Mouse (Mus musculus) kidney, embryonic 14.5 days (tissue): ENCODE data around the gene Stau1. TPM values are rescaled to one million over a fixed set of nuclear protein-coding genes. Genes with fewer than 3 reads are reported as not detected.

Experiments
- ATAC-seq: fragments of 200-750 bp; cut with Nextera tagmentation; 2 replicates; pipeline ENCODE4 v1.8.0; 2017; ENCODE audit warnings: moderate number of reproducible peaks, mild to moderate bottlenecking, moderate TSS enrichment, moderate library complexity; ENCODE audit not compliant: low FRiP score, low TSS enrichment
- H3K27ac ChIP-seq: fragments of 300-500 bp; sonication (generic); 2 replicates; pipeline ENCODE4 v1.5.1; 2014; ENCODE audit warnings: low read depth, mild to moderate bottlenecking, low read length, moderate library complexity, mixed read lengths
- H3K27me3 ChIP-seq: fragments of 300-500 bp; sonication (generic); 2 replicates; pipeline ENCODE4 v1.6.1; 2014; ENCODE audit warnings: mild to moderate bottlenecking, low read length; ENCODE audit not compliant: control insufficient read depth, insufficient read depth
- H3K36me3 ChIP-seq: fragments of 300-500 bp; sonication (generic); 2 replicates; pipeline ENCODE4 v1.6.1; 2014; ENCODE audit warnings: low read length, mixed read lengths; ENCODE audit not compliant: control insufficient read depth, insufficient read depth
- H3K4me1 ChIP-seq: fragments of 300-500 bp; sonication (generic); 2 replicates; pipeline ENCODE4 v1.6.1; 2014; ENCODE audit warnings: low read length, mixed read lengths; ENCODE audit not compliant: control insufficient read depth, insufficient read depth
- H3K4me2 ChIP-seq: fragments of 300-500 bp; sonication (generic); replicated peaks from 2 replicates; pipeline ENCODE4 v1.6.1; 2014; ENCODE audit warnings: low read depth, mild to moderate bottlenecking, low read length
- H3K4me3 ChIP-seq: fragments of 300-500 bp; sonication (generic); 2 replicates; pipeline ENCODE4 v1.5.1; 2014; ENCODE audit warnings: mild to moderate bottlenecking, low read length
- H3K9ac ChIP-seq: fragments of 300-500 bp; sonication (generic); 2 replicates; pipeline ENCODE4 v1.6.1; 2014; ENCODE audit warnings: low read depth, mild to moderate bottlenecking, low read length, moderate library complexity
- H3K9me3 ChIP-seq: fragments of 300-500 bp; sonication (generic); 2 replicates; pipeline ENCODE4 v1.6.1; 2016; ENCODE audit warnings: low read length; ENCODE audit not compliant: control insufficient read depth
- WGBS: fragments of 180-500 bp; shearing (Covaris S2); extraction: QIAGEN DNeasy Blood & Tissue Kit; methylation state at CpG from one replicate; pipeline ENCODE4 v1.1.7; 2014; 5-methylcytosine and 5-hydroxymethylcytosine counted together
- polyA plus RNA-seq: library from polyadenylated mRNA; unstranded; fragments of >200 nt; fragmentation: Nextera tagmentation; extraction: Ambion mirVana; gene quantifications from 2 replicates; pipeline ENCODE4 v1.2.1, GENCODE M21; 2014

The Stau1 gene
- polyA plus RNA-seq, 1 experiment from 2014 or later = 81.7 TPM

DNA sequence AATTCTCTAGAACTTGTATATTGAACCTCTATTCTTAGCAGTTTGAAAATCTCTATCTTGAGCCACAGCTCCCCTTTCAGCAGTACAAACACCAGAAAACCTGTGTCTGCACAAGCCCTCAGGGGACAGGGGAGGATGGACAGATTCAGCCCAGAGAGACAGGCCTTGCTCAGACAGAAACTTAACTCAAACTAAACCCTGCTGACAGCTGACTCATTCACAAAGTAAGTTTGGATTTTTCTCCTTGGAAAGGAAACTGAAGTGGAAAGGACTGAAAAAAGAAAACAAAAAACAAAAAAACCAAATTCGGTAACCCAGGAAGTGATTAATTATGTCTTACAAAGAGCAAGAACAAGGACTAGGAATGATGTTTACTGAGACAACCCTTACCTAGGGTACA lies 22.9 kb downstream of the Stau1 start:
- Histone ChIP-seq H3K4me2 (no peak overlapping the region), H3K36me3 (no peaks in the 10 kb centered on the region), H3K27me3 (no peaks in the 10 kb centered on the region), H3K27ac (no peak overlapping the region), H3K9ac (no peak overlapping the region), H3K4me1 (no peaks in the 10 kb centered on the region), H3K4me3 (no peak overlapping the region), H3K9me3 (no peaks in the 10 kb centered on the region)
- 54% methylated on average over 1 of the region's 1 CpGs for whole genome bisulfite sequencing
- ATAC-seq = no peak

DNA sequence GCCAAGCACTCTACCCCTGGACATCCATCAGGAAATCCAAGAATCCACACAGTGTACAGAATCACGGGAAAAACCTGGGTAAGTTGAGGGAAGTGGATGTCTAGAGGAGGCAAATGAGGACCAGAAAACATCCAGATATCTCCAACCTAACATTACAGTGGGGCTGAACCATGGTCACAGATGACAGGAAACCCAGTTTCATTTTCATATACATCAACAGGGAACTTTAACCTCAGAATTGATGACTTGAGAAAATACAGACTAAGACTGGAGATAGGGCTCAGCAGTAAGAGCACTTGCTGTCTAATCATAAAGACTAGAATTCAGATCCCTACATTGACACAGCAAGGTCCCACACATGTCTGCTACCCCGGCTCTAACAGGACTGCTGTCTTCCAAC lies 31.3 kb downstream of the Stau1 start:
- no peak overlapping the region for H3K27ac ChIP-seq
- no peak for ATAC-seq
- H3K4me1 ChIP-seq = 0 out of 2 replicates have a peak, but pooled peaks cover 10% of the 10 kb centered on the region
- peaks cover 19% of the 10 kb centered on the region; the same call in 1 of the 2 replicates for H3K36me3 ChIP-seq
- no peak overlapping the region for H3K4me2 ChIP-seq
- WGBS = 76% methylated on average over 2 of the region's 2 CpGs
- no peaks in the 10 kb centered on the region for H3K27me3 ChIP-seq
- H3K9ac ChIP-seq = no peak overlapping the region
- H3K4me3 ChIP-seq = no peak overlapping the region
- H3K9me3 ChIP-seq = no peaks in the 10 kb centered on the region

DNA sequence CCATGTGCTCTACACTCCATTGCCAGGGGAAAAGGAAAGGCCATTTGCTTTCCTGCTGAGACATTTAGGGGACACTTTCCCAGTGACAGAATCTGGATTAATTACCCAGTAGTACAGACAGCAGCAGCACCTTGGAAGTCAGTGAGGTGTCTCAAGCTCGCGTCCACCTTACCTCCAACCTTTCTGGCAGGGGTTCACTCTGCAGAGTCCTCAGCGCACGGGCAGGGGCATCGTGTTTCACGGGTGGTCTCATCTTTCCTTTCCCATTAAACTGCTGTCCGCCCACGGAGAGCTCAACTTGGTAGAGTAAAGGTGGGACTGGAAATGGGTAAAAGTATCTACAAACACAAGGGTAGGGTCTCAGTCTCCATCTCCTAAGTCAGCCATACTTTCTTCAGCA lies 32.8 kb downstream of the Stau1 start:
- H3K27me3 ChIP-seq = no peaks in the 10 kb centered on the region
- 0 out of 2 replicates have a peak, but pooled peaks cover 10% of the 10 kb centered on the region for H3K4me1 ChIP-seq
- H3K27ac ChIP-seq = 0 out of 2 replicates have a peak overlapping the region, but pooled peaks have one; percentile 6
- peak; percentile 79 for ATAC-seq
- no peaks in the 10 kb centered on the region for H3K9me3 ChIP-seq
- 21% methylated on average over 8 of the region's 8 CpGs for WGBS
- H3K4me3 ChIP-seq = no peak overlapping the region
- H3K9ac ChIP-seq = no peak overlapping the region
- H3K36me3 ChIP-seq = peaks cover 34% of the 10 kb centered on the region; the same call in 1 of the 2 replicates
- no peak overlapping the region for H3K4me2 ChIP-seq

DNA sequence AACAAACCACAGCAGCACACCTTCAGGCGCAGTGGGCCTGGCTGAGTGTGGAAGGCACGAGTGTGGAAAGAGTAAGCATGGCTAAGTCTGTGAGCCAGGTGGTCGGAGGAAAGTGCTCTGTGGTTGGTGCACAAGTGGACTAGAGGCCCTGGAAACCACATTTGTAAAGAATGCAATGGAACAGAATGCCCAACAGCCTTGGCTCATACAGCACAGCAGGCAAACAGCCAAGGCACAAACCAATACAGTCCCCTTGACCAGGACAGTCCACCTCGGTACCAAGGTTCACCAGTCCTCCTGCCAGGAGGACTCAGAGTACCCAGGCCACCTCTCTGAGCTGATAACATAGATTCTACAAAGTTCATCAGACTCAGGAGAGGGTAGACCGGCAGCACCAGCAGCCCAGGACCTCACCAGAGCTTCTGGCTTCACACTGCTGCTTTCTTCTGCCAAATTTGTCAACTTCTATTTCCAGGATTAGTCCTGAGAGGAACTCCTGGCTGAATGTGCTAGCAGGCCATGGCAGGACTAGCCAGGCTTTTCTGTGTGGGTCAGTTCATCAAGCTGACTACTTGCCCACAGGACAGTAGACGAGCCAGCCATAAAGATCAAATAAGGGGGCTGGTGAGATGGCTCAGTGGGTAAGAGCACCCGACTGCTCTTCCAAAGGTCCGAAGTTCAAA lies 35.3 kb downstream of the Stau1 start:
- no peaks in the 10 kb centered on the region for H3K27me3 ChIP-seq
- WGBS = 88% methylated on average over 7 of the region's 8 CpGs

DNA sequence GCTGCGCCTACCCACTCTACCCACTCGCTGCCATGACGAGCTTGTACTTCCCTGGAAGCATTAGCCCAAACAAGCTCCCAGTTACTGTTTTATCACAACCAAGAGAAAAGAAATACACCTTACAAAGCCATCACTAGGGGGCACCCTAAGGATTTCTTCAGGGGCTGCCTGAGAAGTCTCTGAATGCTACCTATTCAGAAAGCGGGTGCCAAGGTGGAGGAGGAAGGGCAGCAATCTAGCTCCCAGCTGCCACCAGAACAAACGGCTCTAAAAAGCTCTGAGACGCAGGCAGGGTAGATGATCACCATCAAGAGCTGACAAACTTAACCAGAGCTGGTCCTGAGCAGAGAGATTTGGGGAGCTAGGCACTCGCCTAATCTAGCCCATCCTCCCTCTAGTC lies 39.3 kb downstream of the Stau1 start:
- no peak for ATAC-seq
- H3K4me1 ChIP-seq = no peaks in the 10 kb centered on the region
- H3K4me2 ChIP-seq = no peak overlapping the region
- H3K36me3 ChIP-seq = peaks cover 77% of the 10 kb centered on the region
- no peaks in the 10 kb centered on the region for H3K27me3 ChIP-seq
- WGBS = 52% methylated on average over 7 of the region's 7 CpGs
- H3K9ac ChIP-seq = no peak overlapping the region
- H3K4me3 ChIP-seq = no peak overlapping the region
- no peaks in the 10 kb centered on the region for H3K9me3 ChIP-seq
- no peak overlapping the region for H3K27ac ChIP-seq

More for the DNA sequence above, 35.3 kb downstream of the Stau1 start:
- ATAC-seq = no peak
- Histone ChIP-seq H3K4me3 (no peak overlapping the region), H3K36me3 (peaks cover 48% of the 10 kb centered on the region), H3K9ac (no peak overlapping the region), H3K9me3 (no peaks in the 10 kb centered on the region), H3K4me1 (0 out of 2 replicates have a peak, but pooled peaks cover 10% of the 10 kb centered on the region), H3K27ac (no peak overlapping the region), H3K4me2 (no peak overlapping the region)

DNA sequence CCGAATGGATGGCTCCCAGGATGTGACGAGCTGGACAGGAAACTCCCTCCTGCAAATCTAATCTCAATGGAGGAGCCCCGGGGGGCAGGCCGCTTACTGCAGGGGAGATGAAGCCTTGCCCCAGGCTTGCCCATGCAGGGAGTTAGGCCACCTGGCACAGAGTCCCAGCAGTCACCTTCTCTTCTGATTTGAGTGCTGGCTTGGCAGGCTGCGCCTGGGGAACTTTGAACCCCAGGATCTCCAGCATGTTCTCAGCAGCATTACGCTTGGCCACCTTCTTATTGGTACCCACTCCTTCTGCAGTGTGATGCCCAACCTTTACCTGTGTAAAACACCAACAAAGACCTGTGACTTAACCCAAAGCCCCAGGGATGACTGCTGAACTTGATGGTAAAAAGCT lies 43.9 kb downstream of the Stau1 start:
- Histone ChIP-seq H3K4me3 (no peak overlapping the region), H3K9ac (no peak overlapping the region), H3K27me3 (no peaks in the 10 kb centered on the region), H3K9me3 (no peaks in the 10 kb centered on the region), H3K27ac (no peak overlapping the region), H3K4me2 (no peak overlapping the region), H3K4me1 (no peaks in the 10 kb centered on the region), H3K36me3 (peaks cover 91% of the 10 kb centered on the region)
- 83% methylated on average over 6 of the region's 6 CpGs for WGBS
- no peak for ATAC-seq

DNA sequence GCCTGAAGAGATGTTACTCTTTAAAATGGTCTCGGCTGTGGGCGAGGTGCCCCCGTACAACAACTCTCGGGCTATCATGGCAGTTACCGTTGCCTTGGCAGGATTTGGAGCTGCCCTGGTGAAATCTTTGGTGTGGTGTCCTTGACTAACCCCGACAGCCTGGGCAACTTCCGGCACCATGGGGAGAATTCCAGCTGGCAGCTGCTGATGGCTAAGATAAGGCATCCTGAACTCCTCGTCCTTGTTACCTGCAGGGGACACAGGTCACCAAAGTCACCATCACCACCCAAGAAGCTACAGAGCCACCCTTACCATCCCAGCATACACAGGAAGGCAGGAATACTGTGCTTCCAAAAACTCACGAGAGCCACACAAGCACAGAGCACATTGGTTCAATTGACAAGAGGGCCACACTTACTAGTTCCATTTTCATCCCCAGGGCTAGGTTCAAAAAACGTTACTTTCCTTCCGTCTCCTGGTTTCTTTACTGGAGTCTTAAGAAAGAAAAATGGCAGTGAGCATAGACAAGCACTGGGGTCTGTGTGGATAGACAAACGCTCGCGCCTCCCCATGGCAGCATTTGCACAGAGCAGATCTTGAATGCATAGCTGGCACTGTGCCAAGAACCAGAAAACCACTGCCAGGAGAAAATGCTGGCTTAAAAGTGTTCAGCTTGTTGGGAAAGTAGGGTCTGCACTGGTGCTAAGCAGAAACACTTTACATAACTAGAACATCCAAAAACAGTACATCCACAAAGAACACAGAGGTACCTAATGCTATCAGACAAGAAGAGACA lies 45.0 kb downstream of the Stau1 start:
- WGBS = 81% methylated on average over 14 of the region's 14 CpGs

DNA sequence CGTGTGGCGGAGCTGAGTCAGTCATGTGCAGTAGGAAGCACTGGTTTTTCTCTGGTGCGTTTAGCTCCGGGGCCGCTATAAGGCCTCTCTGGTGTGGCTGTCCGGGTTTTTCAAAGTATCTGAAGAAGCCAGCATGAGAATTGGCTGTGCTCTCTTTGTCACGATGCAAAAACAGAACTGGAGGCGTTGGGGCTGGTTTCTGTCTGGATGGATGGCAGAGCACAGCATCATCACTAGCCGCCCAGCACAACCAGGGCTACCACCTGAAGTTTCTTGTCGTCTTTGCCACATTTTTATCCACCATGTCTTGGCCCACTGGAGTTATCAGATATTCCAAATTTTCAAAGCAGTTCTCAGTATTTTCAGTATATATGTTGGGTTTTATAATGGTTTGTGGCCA lies 47.2 kb downstream of the Stau1 start:
- peaks cover 96% of the 10 kb centered on the region for H3K36me3 ChIP-seq
- no peak overlapping the region for H3K4me2 ChIP-seq
- no peak overlapping the region for H3K9ac ChIP-seq
- H3K9me3 ChIP-seq = no peaks in the 10 kb centered on the region
- no peak overlapping the region for H3K4me3 ChIP-seq
- H3K4me1 ChIP-seq = no peaks in the 10 kb centered on the region
- no peak overlapping the region for H3K27ac ChIP-seq
- no peaks in the 10 kb centered on the region for H3K27me3 ChIP-seq
- no peak for ATAC-seq
- 89% methylated on average over 10 of the region's 10 CpGs for WGBS

More for the DNA sequence above, 45.0 kb downstream of the Stau1 start:
- Histone ChIP-seq H3K27me3 (no peaks in the 10 kb centered on the region), H3K4me3 (no peak overlapping the region), H3K9me3 (no peaks in the 10 kb centered on the region), H3K36me3 (peaks cover 97% of the 10 kb centered on the region), H3K4me2 (no peak overlapping the region), H3K27ac (no peak overlapping the region), H3K9ac (no peak overlapping the region), H3K4me1 (no peaks in the 10 kb centered on the region)
- no peak for ATAC-seq

DNA sequence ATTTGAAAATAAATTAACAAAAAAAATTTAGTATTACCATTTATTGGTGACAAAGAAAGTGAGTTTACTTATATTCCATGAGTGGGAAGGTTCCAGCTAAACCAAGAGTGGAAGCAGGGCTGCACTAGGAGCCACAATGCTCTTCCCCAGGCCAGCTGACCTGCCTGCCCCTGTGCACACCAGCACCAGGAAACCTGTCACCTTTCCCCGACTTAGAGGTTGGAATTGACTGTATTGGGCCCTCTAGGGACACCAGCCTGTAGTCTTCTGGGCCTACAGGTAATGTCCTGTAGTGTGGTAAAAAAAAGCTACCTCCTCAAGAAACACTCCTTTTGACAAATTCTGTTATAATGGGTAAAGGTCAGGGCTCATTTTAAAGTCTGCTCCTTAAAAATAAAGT lies 47.9 kb downstream of the Stau1 start:
- WGBS = 69% methylated on average over 1 of the region's 1 CpGs
- H3K4me3 ChIP-seq = no peak overlapping the region
- no peaks in the 10 kb centered on the region for H3K9me3 ChIP-seq
- H3K4me1 ChIP-seq = no peaks in the 10 kb centered on the region
- H3K27me3 ChIP-seq = no peaks in the 10 kb centered on the region
- peaks cover 96% of the 10 kb centered on the region for H3K36me3 ChIP-seq
- no peak overlapping the region for H3K4me2 ChIP-seq
- H3K27ac ChIP-seq = no peak overlapping the region
- no peak for ATAC-seq
- no peak overlapping the region for H3K9ac ChIP-seq
